Mouse (Mus musculus): ENCODE measurements at regions not wholly inside any gene's neighbourhood (a gene's known extent, or its start where the extent isn't known, plus 50 kb on each side); places are given as distances from the start of the nearest gene placed in this dataset.

- DNase-seq (ENCODE audit: low spot score): no peak
Measured at GRCm38 (mm10) chr10:98703642-98704293, 210.4 kb upstream of the Atp2b1 start.

- no peak for DNase-seq (ENCODE audit: low spot score)
Measured at GRCm38 (mm10) chr10:98704559-98704958, 209.6 kb upstream of the Atp2b1 start.

- no peak for DNase-seq (ENCODE audit: low spot score)
Measured at GRCm38 (mm10) chr10:98717856-98718255, 196.3 kb upstream of the Atp2b1 start.

GRCm38 (mm10) chr10:98718706-98719105 is 195.5 kb upstream of the Atp2b1 start:
- no peak for DNase-seq (ENCODE audit: low spot score)

GRCm38 (mm10) chr10:98720256-98721005 is 193.8 kb upstream of the Atp2b1 start:
- no peak for DNase-seq (ENCODE audit: low spot score)

GRCm38 (mm10) chr10:98725110-98725509 is 189.1 kb upstream of the Atp2b1 start:
- no peak for DNase-seq (ENCODE audit: low spot score)

GRCm38 (mm10) chr10:98727130-98727529 is 187.1 kb upstream of the Atp2b1 start:
- DNase-seq (ENCODE audit: low spot score): no peak

GRCm38 (mm10) chr10:98728396-98729030 is 185.7 kb upstream of the Atp2b1 start:
- DNase-seq (ENCODE audit: low spot score): no peak

- peak; percentile 63 for DNase-seq (ENCODE audit: low spot score)
Measured at GRCm38 (mm10) chr10:98733950-98734585, 180.1 kb upstream of the Atp2b1 start.

- DNase-seq (ENCODE audit: low spot score): no peak
Measured at GRCm38 (mm10) chr10:98740507-98741147, 173.6 kb upstream of the Atp2b1 start.

- no peak for DNase-seq (ENCODE audit: low spot score)
Measured at GRCm38 (mm10) chr10:98741398-98741797, 172.8 kb upstream of the Atp2b1 start.

- DNase-seq (ENCODE audit: low spot score): peak; percentile 65
Measured at GRCm38 (mm10) chr10:98742822-98743605, 171.2 kb upstream of the Atp2b1 start.

- DNase-seq (ENCODE audit: low spot score): no peak
Measured at GRCm38 (mm10) chr10:98744246-98744645, 170.0 kb upstream of the Atp2b1 start.

GRCm38 (mm10) chr10:98744662-98745061 is 169.5 kb upstream of the Atp2b1 start:
- DNase-seq (ENCODE audit: low spot score): no peak

GRCm38 (mm10) chr10:98745409-98745808 is 168.8 kb upstream of the Atp2b1 start:
- no peak for DNase-seq (ENCODE audit: low spot score)

- DNase-seq (ENCODE audit: low spot score): no peak
Measured at GRCm38 (mm10) chr10:98745861-98746260, 168.3 kb upstream of the Atp2b1 start.

GRCm38 (mm10) chr10:98748856-98749583 is 165.2 kb upstream of the Atp2b1 start:
- DNase-seq (ENCODE audit: low spot score): peak; percentile 44

GRCm38 (mm10) chr10:98749584-98749947 is 164.6 kb upstream of the Atp2b1 start:
- DNase-seq (ENCODE audit: low spot score): no peak

- DNase-seq (ENCODE audit: low spot score): no peak
Measured at GRCm38 (mm10) chr10:98751376-98752058, 162.7 kb upstream of the Atp2b1 start.

- DNase-seq (ENCODE audit: low spot score): no peak
Measured at GRCm38 (mm10) chr10:98761080-98761479, 153.1 kb upstream of the Atp2b1 start.

Measured in layer of hippocampus, adult 11-12 months (tissue).